23 mouse cellular contexts compared by ENCODE assay signal in genomic region chr2:33597384-33597783, GRCm38 (mm10). TPM values are rescaled to one million over a fixed set of nuclear protein-coding genes. Genes with fewer than 3 reads are reported as not detected.
DNase-seq lines count a peak whose midpoint lies in the region; ATAC-seq lines count a peak whose summit lies in the region.
"Had no signal": no experiment of that assay in that cellular context is flagged by ENCODE, and none has a peak within 500 bp of the region (broad histone marks: within the 10 kb centered on the region; RNA-seq: fewer than 3 reads in every experiment).

No protein-coding gene starts in this region.

- WGBS in forebrain, embryonic 10.5 days = 31% methylated on average over 4 of the region's 4 CpGs
- 32% methylated on average over 4 of the region's 4 CpGs for WGBS in forebrain, embryonic 16.5 days
- 21% methylated on average over 4 of the region's 4 CpGs for WGBS in midbrain, embryonic 12.5 days
- WGBS in midbrain, embryonic 11.5 days = 40% methylated on average over 4 of the region's 4 CpGs
- WGBS in hindbrain, embryonic 12.5 days = 20% methylated on average over 4 of the region's 4 CpGs
- WGBS in neural tube, embryonic 14.5 days = 33% methylated on average over 4 of the region's 4 CpGs

- peak overlapping the region; percentile 5; the same call in 1 of the 2 replicates for H3K27ac ChIP-seq in forebrain, embryonic 10.5 days
- H3K27ac ChIP-seq in forebrain, embryonic 16.5 days (ENCODE audit: low read length) = no peak overlapping the region
- H3K27ac ChIP-seq in midbrain, embryonic 12.5 days (replicated peaks) = 0 out of 2 replicates have a peak overlapping the region, but pooled peaks have one; percentile 20
- no peak overlapping the region for H3K27ac ChIP-seq in midbrain, embryonic 11.5 days (ENCODE audit: low read depth, low read length)
- peak overlapping the region; percentile 66 for H3K27ac ChIP-seq in hindbrain, embryonic 12.5 days
- H3K27ac ChIP-seq in neural tube, embryonic 14.5 days (ENCODE audit: low read depth, low read length) = peak overlapping the region; percentile 12; the same call in 1 of the 2 replicates
- H3K27ac ChIP-seq: embryonic facial prominence, embryonic 15.5 days; heart, adult 2 months; heart, embryonic 15.5 days; intestine, embryonic 15.5 days; liver, embryonic 14.5 days; lung, embryonic 15.5 days; macrophage; stomach, postnatal 0 days had no signal

- peaks cover 62% of the 10 kb centered on the region for H3K4me1 ChIP-seq in forebrain, embryonic 10.5 days
- peaks cover 10% of the 10 kb centered on the region for H3K4me1 ChIP-seq in forebrain, embryonic 16.5 days (replicated peaks; ENCODE audit: control insufficient read depth, insufficient read depth, low read length)
- H3K4me1 ChIP-seq in midbrain, embryonic 12.5 days = peaks cover 42% of the 10 kb centered on the region
- H3K4me1 ChIP-seq in midbrain, embryonic 11.5 days (ENCODE audit: control insufficient read depth, insufficient read depth, low read length) = peaks cover 31% of the 10 kb centered on the region
- peaks cover 58% of the 10 kb centered on the region for H3K4me1 ChIP-seq in hindbrain, embryonic 12.5 days
- peaks cover 28% of the 10 kb centered on the region for H3K4me1 ChIP-seq in neural tube, embryonic 14.5 days (ENCODE audit: control insufficient read depth, insufficient read depth, low read length)

- no peak overlapping the region for H3K4me2 ChIP-seq in forebrain, embryonic 16.5 days (ENCODE audit: low read length)
- H3K4me2 ChIP-seq in midbrain, embryonic 12.5 days (replicated peaks) = no peak overlapping the region
- H3K4me2 ChIP-seq in midbrain, embryonic 11.5 days = no peak overlapping the region
- no peak overlapping the region for H3K4me2 ChIP-seq in hindbrain, embryonic 12.5 days (replicated peaks)
- H3K4me2 ChIP-seq in neural tube, embryonic 14.5 days (ENCODE audit: low read depth, low read length) = no peak overlapping the region
- H3K4me2 ChIP-seq: embryonic facial prominence, embryonic 15.5 days; heart, embryonic 15.5 days; intestine, embryonic 15.5 days; lung, embryonic 15.5 days had no signal

- ATAC-seq in forebrain, embryonic 16.5 days = no peak
- ATAC-seq in midbrain, embryonic 12.5 days (ENCODE audit: low FRiP score, low read depth) = peak; percentile 64
- ATAC-seq in midbrain, embryonic 11.5 days (ENCODE audit: low FRiP score) = no peak
- peak; percentile 62 for ATAC-seq in hindbrain, embryonic 12.5 days (ENCODE audit: low FRiP score)
- peak; percentile 45; the same call in 1 of the 2 replicates for ATAC-seq in neural tube, embryonic 14.5 days (ENCODE audit: low read depth)
- ATAC-seq: activated CD4-positive, CD25-positive, alpha-beta regulatory T cell, adult 4 months; CD4-positive, CD25-positive, alpha-beta regulatory T cell, adult 4 months; intestine, embryonic 15.5 days had no signal

- peaks cover 97% of the 10 kb centered on the region for H3K27me3 ChIP-seq in forebrain, embryonic 10.5 days (ENCODE audit: poor library complexity, severe bottlenecking)
- H3K27me3 ChIP-seq in forebrain, embryonic 16.5 days (replicated peaks; ENCODE audit: control insufficient read depth, insufficient read depth, low read length) = peaks cover 10% of the 10 kb centered on the region; the same call in 1 of the 2 replicates
- H3K27me3 ChIP-seq in midbrain, embryonic 12.5 days = peaks cover 93% of the 10 kb centered on the region
- peaks cover 62% of the 10 kb centered on the region for H3K27me3 ChIP-seq in midbrain, embryonic 11.5 days (ENCODE audit: control insufficient read depth, insufficient read depth, low read length)
- H3K27me3 ChIP-seq in hindbrain, embryonic 12.5 days = peaks cover 47% of the 10 kb centered on the region
- no peaks in the 10 kb centered on the region for H3K27me3 ChIP-seq in neural tube, embryonic 14.5 days (ENCODE audit: control insufficient read depth, insufficient read depth, low read length)
- H3K27me3 ChIP-seq: embryonic facial prominence, embryonic 15.5 days had no signal

- no peaks in the 10 kb centered on the region for H3K36me3 ChIP-seq in forebrain, embryonic 10.5 days (replicated peaks)
- H3K36me3 ChIP-seq in forebrain, embryonic 16.5 days (ENCODE audit: control insufficient read depth, insufficient read depth) = no peaks in the 10 kb centered on the region
- no peaks in the 10 kb centered on the region for H3K36me3 ChIP-seq in midbrain, embryonic 12.5 days
- no peaks in the 10 kb centered on the region for H3K36me3 ChIP-seq in midbrain, embryonic 11.5 days (ENCODE audit: control insufficient read depth, insufficient read depth, low read length)
- no peaks in the 10 kb centered on the region for H3K36me3 ChIP-seq in hindbrain, embryonic 12.5 days
- H3K36me3 ChIP-seq in neural tube, embryonic 14.5 days (ENCODE audit: control insufficient read depth, insufficient read depth, low read length) = no peaks in the 10 kb centered on the region
- H3K36me3 ChIP-seq: embryonic facial prominence, embryonic 15.5 days; heart, embryonic 15.5 days; intestine, embryonic 15.5 days; lung, embryonic 15.5 days had no signal

- H3K9me3 ChIP-seq in forebrain, embryonic 10.5 days = no peaks in the 10 kb centered on the region
- no peaks in the 10 kb centered on the region for H3K9me3 ChIP-seq in forebrain, embryonic 16.5 days (ENCODE audit: control insufficient read depth, low read length)
- no peaks in the 10 kb centered on the region for H3K9me3 ChIP-seq in midbrain, embryonic 12.5 days
- H3K9me3 ChIP-seq in midbrain, embryonic 11.5 days (ENCODE audit: control insufficient read depth, low read length) = no peaks in the 10 kb centered on the region
- no peaks in the 10 kb centered on the region for H3K9me3 ChIP-seq in hindbrain, embryonic 12.5 days (replicated peaks)
- H3K9me3 ChIP-seq in neural tube, embryonic 14.5 days (ENCODE audit: control insufficient read depth, low read length) = no peaks in the 10 kb centered on the region
- H3K9me3 ChIP-seq: embryonic facial prominence, embryonic 15.5 days; heart, embryonic 15.5 days; intestine, embryonic 15.5 days; lung, embryonic 15.5 days had no signal

- no peak overlapping the region for H3K4me3 ChIP-seq in forebrain, embryonic 10.5 days
- H3K4me3 ChIP-seq in forebrain, embryonic 16.5 days (replicated peaks; ENCODE audit: low read length) = no peak overlapping the region
- H3K4me3 ChIP-seq in midbrain, embryonic 12.5 days = no peak overlapping the region
- no peak overlapping the region for H3K4me3 ChIP-seq in midbrain, embryonic 11.5 days (ENCODE audit: low read depth, low read length)
- no peak overlapping the region for H3K4me3 ChIP-seq in hindbrain, embryonic 12.5 days
- no peak overlapping the region for H3K4me3 ChIP-seq in neural tube, embryonic 14.5 days (ENCODE audit: low read depth, low read length)
- H3K4me3 ChIP-seq: embryonic facial prominence, embryonic 15.5 days; heart, adult 2 months; heart, embryonic 15.5 days; intestine, embryonic 15.5 days; lung, embryonic 15.5 days had no signal

- no peak for DNase-seq in forebrain, embryonic 10.5 days (ENCODE audit: extremely low spot score, low spot score)
- DNase-seq in midbrain, embryonic 11.5 days (ENCODE audit: low spot score, missing footprints) = no peak
- no peak for DNase-seq in layer of hippocampus, adult 8-10 months (ENCODE audit: low spot score in 2 of 2)
- DNase-seq: adrenal gland, postnatal 14 days; cerebellum, adult 11 months; gastrocnemius, postnatal 14 days; heart, adult 2 months; heart, postnatal 4 days; kidney, adult 9 months; kidney, postnatal 36 days had no signal

- no peak overlapping the region for H3K9ac ChIP-seq in forebrain, embryonic 16.5 days (replicated peaks; ENCODE audit: low read depth, low read length)
- H3K9ac ChIP-seq in midbrain, embryonic 12.5 days (replicated peaks) = no peak overlapping the region
- no peak overlapping the region for H3K9ac ChIP-seq in midbrain, embryonic 11.5 days (ENCODE audit: low read length)
- H3K9ac ChIP-seq in hindbrain, embryonic 12.5 days = no peak overlapping the region
- H3K9ac ChIP-seq in neural tube, embryonic 14.5 days (replicated peaks; ENCODE audit: low read depth, low read length) = no peak overlapping the region
- H3K9ac ChIP-seq: embryonic facial prominence, embryonic 15.5 days; heart, embryonic 15.5 days; intestine, embryonic 15.5 days; liver, embryonic 14.5 days; lung, embryonic 15.5 days had no signal

RNA-seq across cellular contexts. Expression of gene Lmx1b, which starts 42.9 kb away (rescaled TPM):
- 1.3 and 1.5 TPM in 2 replicates for polyA plus RNA-seq in forebrain, embryonic 10.5 days (2016; fragmentation: Nextera tagmentation; extraction: Ambion mirVana)
- not detected in 2 replicates for polyA plus RNA-seq in forebrain, embryonic 16.5 days (2015; fragmentation: Nextera tagmentation; extraction: Ambion mirVana)
- polyA plus RNA-seq in midbrain, embryonic 12.5 days (2016; fragmentation: Nextera tagmentation; extraction: Ambion mirVana) = 2.3 and 2.8 TPM in 2 replicates
- polyA plus RNA-seq in midbrain, embryonic 11.5 days (2014; fragmentation: Nextera tagmentation; extraction: Ambion mirVana) = 2.0 and 2.2 TPM in 2 replicates
- 5.0 and 5.6 TPM in 2 replicates for polyA plus RNA-seq in hindbrain, embryonic 12.5 days (2016; fragmentation: Nextera tagmentation; extraction: Ambion mirVana)
- polyA plus RNA-seq in neural tube, embryonic 14.5 days (2014; fragmentation: Nextera tagmentation; extraction: Ambion mirVana) = 13.1 and 16.3 TPM in 2 replicates
- under 1 TPM in 2 of 4 experiments, not detected in 2; 0.08 to 0.55 TPM for total RNA-seq in layer of hippocampus, adult 8-10 months (2022)
- total RNA-seq: adrenal gland, postnatal 14 days had no signal
- polyA plus RNA-seq: activated CD4-positive, CD25-positive, alpha-beta regulatory T cell, adult 4 months; CD4-positive, CD25-positive, alpha-beta regulatory T cell, adult 4 months; heart, embryonic 15.5 days; macrophage; stomach, postnatal 0 days had no signal

Comparison
In these comparisons a context has a peak if more than half of its experiments do, and no peak if none do; other contexts are left out.
1. H3K27ac ChIP-seq: peak in forebrain, embryonic 10.5 days (single experiment), midbrain, embryonic 12.5 days (single experiment), hindbrain, embryonic 12.5 days (single experiment) and neural tube, embryonic 14.5 days (single experiment); none in forebrain, embryonic 16.5 days (single experiment) and midbrain, embryonic 11.5 days (single experiment).
2. ATAC-seq: peak in midbrain, embryonic 12.5 days (single experiment), hindbrain, embryonic 12.5 days (single experiment) and neural tube, embryonic 14.5 days (single experiment); none in forebrain, embryonic 16.5 days (single experiment) and midbrain, embryonic 11.5 days (single experiment).